Mouse (Mus musculus) cerebellum, adult 8-10 months (tissue): ENCODE measurements around the gene Abi3.

ENCODE experiments used
- DNase-seq: peaks from one replicate; pipeline ENCODE4 v3.0.0; 2022

Gene Abi3

DNA sequence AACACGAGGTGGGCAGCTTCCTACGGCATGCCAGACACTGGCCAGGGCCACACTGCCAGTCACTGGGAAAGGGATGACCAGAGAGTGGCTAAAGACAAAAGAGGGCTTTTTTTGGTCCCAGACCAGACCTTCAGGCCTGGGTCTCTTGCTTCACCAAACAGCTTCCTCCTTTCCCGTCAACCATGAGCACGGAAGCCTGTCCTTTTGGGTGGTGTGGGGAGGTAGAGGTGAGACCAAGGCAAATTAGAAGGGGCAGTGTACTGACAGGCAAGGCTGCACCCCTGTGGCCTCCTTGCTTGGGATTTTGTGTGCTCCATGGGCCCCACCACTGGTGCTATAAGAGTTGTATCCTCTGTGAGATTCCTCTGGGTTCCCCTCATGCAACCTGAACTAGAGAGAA lies 3.7 kb downstream of the Abi3 start:
- DNase-seq: no peak

DNA sequence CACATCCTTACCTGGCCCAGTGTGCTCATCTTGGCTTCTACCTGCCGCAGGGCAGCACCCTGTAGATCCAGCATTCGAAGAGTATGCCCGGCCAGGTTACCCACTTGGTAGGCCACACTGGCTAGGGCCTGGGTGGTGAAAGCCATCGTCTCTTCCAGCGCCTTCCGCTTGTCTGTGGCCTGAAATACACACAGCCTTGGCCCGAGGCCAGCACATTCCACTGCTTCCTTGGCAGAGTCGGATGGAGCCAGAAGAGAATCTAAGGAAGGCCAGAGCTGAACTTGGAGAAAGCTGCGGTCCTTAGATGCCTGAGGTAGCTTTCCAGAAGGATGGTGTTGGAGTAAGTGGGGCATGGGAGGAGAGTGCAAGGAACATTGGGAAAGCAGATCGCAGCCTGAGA lies 5.2 kb downstream of the Abi3 start, which contains the start of gene Gngt2:
Gngt2 (plus strand) TSS at position 158 of the 400 bp plus-strand sequence.
- DNase-seq: peak; percentile 41

DNA sequence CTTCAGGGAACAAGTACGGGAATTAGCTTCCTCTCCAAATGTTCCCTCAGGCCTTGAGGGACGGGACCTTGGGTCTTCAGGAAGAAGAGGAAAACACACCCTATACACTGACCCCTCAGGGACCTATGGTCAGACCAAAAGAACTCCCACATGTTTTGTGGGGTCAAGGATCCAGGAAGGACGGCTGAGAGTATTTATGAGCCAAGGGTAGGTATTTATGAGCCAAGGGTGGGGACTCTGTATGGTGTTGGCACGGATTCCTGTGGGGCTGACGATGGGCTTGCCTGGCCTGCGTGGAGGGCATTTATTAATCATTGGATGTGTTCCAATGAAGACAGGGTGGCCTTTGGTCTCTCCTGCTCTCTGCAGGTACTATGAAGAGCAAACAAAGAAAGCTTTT lies 5.8 kb downstream of the Abi3 start:
- DNase-seq: no peak

DNA sequence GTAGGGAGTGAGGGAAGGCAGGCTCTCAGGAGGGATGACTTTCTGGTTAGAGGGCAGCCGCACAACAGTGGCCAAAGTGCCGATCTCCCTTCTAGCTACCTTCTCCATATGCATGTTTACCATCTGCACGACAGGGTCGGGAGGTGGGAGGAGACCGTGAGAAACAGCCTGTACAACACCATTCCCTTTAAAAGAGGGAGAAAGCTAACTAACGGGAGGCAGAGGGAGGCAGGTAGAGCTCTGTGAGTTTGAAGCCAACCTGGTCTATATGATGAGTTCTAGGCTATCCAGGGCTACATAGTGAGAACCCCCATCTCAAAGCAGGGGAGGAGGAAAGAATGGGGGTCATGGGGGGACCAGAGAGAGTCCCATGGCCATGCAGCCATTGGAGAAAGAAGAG lies 6.4 kb downstream of the Abi3 start:
- no peak for DNase-seq

DNA sequence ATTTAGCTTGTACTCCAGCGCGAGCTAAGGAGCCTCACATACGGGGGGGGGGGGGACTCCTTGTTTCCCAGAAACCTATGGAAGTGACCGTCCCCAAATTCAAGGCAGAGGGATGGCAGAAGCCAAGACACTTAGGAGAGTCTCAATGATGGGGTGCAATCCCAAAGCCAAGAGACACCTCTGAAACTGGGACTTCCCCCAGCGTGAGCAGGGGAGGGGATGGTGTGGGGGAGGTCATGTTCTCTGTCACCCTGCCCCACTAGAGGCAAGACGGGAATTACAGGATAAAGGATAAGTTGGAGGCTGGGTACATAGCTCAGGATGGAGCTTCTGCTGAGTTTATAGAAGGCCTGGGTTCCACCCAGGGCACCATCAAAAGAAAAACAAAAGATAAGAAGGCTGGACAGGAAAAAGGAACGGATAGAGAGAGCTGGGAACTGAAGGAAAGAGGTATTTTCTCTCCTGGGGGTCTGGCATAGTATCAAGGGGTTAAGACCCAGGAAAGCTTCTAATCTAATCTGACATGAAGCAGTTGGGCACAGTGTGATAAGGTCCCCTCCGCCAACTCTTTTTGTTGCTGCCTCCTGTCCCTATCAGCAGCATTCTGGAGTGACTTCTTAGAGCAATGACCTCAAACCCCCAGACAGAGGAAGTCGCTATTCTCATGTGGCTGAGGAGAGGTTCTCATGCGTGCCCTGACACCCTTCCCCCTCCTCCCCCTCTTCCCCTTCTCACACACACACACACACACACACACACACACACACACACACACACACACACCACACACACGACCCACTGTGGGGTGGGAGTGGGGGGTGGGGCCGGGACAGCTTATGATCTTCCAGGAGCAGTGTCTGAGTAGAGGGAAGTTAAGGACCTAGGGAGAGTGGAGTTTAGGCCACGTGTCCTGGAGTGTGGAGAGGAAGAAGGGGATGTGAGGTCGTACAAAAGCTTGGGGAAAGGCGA lies 7.2 kb downstream of the Abi3 start:
- DNase-seq: no peak

DNA sequence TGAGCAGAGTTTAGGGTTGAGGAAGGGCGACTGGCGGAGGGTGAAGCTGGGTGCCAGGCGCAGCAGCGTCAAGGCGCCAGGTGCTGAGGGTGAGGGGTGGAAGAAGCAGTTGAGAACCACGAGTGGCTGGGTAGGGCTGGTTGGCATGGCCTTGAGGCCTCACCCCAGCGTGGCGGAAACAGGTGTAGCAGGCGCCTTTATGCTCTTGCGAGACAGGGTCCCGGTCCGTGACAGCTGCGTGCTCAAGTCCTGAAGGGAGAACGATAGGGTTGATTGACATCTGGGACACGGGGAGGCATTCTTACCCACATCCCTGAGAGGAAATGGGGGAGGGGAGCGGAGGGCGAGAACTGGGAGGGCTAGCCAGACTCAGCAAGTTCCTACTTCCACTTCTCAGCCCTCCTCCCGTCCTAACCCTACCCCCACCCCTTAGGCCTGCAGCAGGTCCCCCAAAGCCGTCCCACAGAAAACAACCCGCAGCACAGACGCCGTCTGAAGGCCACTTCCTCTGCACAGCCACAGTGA lies 8.1 kb downstream of the Abi3 start:
- DNase-seq: no peak

DNA sequence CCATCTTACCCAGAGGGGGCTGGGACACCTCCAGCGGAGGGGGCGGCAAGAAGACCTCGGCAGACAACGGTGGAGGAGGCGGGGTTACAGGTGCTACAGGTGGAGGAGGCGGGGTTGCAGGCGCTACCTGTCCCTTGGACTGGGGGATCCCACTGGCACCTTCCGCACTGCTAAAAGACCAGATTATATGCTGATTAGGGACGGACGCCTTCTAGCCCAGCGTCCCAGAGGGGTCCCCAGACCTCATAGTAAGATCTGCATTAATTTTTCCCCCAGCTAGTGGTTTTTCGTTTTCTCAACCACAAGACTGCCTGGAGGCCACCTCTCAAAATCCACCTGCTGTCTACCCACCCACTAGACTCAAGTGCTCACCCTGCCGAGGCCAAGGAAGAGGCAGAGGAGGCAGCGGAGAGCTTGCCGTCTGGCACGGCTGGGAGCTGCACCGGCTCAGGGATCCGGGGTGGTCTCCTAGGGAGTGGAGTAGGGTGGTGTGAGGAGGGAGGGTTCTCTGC lies 8.6 kb downstream of the Abi3 start:
- no peak for DNase-seq

DNA sequence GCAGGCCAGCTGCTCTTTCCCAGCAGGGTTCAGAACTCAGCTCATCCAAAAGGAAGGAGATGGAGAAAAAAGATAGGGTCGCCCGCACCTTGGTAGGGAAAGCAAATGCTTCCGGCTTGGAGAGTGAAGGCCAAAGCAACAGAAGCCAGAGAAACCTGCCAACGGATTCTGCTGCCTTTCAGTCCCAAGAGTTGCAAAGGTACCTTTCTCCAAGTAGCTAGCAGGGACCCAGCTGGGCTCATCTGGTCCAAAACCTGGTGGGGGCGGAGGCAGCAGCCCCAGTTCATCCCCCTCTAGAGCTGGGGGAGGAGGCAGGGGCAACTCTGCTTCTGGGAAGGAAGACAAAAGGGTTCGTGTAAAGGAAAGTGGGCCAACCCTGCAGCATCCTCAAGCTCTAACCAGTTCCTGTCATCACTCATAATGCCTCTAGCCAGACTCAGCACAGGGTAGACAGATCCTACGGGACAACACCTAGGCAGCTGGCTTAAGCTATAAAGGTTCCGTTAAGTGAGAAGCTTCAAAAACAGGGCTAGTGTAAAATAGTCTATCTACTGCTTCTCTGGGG lies 9.2 kb downstream of the Abi3 start:
- DNase-seq: no peak

DNA sequence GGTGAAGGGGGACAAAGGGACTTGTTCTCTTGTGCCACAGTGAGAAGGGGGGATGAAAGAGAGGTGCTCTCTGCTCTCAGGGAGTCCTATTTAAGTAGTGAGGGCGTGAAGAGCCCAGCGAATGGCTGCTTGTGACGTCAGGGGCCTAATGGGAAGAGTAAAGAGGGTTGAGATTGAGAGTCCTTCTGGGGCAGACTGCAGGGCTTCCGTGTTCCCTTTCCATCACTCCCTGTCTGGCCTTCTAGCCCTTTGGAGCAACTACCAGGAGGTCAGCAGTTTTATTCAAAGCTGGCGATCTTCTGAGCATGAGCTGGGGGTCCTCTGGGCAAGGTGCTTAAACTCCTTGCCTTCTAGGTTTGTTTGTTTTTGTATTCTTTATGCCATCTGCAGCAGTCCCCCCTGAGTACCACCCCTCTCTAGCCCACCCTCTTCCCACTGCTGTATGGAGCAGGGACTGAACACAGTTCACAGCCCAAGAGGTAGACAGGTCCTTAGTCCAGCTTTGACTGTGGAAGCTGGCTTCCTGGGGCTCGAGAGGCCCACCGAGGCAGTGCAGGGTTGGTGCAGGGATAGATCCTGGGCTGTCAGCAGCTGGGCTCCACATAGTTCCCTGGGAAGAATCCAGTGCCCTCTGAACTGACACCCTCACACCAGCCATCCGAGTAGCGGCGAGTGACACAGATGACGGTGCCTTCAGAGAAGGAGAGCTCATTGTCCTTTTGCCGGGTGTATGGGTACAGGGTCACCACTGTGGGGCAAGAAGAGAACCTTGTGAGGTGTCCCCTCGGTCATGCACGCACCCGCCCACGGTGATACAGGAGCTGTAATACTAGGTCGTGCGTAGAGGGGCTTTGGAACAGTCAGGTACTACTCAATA lies 9.9 kb downstream of the Abi3 start:
- DNase-seq: no peak

DNA sequence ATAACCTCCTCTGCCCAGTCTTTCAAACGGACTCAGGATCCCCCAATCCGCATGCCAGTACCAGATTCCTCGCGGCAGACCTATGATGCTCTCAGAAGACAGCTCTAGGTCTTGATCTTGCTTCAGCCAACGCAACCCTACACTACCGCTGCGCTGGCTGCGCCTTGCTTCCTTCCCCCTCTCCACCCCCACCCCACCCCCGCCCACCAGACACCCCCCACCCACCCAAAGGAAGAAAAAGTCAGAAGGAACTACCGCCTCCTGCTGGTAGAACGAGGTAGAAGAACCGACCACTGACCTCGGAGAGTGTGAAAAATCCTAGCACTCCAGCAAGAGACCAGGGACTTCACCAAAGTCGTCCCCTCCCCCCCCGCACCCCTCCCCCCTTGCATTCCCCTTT lies 10.6 kb downstream of the Abi3 start:
- no peak for DNase-seq

DNA sequence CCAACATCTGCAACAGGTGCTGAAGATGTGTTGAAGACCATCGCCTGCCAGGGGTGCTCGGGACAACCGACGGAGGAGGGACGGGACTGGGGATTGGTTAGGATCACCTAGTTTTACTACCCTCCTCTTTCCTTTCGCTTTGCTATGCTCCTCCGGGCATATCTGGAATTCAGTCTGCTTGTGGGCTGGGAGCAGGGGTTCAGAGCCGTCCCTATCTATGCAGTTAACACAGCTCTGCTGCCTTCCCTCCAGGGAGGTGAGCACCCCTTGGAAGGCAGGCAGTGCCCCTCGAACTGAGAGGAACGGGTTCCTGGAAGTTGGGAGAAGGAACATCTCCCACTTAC lies 11.0 kb downstream of the Abi3 start:
- DNase-seq: no peak

DNA sequence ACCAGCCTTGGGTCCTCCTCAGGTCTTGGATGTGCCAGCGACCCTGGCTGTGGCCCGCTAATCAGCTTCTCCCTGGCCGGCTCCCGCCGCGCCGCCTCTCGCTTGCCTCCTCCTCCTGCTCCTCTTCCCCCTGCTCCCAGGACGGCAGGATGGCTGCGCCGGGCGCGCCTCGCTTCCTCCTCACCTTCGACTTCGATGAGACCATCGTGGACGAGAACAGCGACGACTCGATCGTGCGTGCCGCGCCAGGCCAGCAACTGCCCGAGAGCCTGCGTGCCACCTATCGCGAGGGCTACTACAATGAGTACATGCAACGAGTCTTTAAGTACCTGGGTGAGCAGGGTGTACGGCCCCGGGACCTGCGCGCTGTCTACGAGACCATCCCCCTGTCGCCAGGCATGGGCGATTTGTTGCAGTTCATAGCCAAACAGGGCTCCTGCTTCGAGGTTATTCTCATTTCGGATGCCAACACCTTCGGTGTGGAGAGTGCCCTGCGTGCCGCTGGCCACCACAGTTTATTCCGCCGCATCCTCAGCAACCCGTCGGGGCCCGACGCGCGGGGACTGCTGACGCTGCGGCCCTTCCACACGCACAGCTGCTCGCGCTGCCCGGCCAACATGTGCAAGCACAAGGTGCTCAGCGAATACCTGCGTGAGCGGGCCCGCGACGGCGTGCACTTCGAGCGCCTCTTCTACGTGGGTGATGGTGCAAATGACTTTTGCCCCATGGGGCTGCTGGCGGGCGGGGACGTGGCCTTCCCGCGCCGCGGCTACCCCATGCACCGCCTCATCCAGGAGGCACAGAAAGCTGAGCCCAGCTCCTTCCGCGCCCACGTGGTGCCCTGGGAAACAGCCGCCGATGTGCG lies 11.6 kb downstream of the Abi3 start:
- no peak for DNase-seq

DNA sequence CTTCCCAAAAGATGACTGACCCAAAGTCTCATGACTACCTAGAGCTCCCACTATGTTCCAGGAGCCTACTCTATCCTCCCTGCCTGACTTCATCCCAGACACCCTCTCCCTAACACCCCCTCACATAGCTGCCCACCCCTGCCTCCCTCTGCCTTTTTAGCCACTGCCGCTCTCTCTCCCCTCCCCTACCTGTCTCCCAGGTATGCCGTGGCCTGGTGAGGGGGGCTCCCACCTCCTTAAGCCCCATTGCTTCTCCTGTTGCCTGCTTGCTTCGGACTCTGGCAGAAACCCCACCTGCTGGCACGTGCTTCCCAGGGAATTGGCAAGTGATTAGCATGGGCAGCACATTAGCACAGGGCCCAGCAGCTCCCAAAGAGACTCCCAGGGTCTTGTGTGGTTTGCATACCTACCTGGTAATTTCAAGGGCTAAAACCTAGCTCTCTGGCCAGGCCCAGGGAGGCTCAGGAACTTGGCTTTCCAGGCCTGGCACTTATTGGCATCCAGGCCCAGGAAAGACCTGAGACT lies 12.7 kb downstream of the Abi3 start:
- DNase-seq: no peak

DNA sequence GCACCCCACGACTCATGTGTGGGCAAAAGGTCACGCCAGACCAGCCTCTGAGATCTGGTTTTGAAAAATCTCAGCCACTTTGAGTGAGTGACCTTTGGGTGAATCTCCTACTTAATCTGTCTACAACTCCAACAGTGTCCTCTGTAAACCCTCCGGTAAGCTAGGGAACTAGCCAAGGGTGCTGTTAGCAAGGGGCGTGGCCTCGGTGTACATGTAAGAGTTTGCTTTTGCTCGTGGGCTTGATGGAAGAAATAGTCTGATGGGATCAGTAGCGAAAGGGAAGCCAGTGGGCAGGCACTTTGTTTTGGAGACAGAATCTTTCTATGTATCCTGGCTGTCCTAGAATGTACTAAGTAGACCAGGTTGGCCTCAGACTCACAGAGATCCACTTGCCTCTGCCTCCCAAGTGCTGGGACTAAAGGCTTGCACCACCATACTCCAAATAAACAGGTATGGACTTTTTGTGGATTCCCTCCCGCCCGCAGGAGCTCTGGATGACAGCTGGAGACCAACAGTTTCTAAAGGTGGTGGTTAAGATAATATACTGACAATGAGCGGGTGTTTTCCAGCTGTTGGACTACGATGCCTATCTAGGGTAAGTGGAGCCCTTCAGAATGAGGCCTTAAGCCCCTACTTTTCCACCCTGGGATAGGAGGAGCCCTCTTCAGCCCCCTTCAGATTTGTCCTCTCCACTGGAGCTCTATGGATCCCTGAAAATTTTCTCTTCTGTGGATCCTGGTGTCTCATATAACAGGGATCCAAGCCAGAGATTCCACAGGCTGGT lies 13.9 kb downstream of the Abi3 start:
- no peak for DNase-seq

DNA sequence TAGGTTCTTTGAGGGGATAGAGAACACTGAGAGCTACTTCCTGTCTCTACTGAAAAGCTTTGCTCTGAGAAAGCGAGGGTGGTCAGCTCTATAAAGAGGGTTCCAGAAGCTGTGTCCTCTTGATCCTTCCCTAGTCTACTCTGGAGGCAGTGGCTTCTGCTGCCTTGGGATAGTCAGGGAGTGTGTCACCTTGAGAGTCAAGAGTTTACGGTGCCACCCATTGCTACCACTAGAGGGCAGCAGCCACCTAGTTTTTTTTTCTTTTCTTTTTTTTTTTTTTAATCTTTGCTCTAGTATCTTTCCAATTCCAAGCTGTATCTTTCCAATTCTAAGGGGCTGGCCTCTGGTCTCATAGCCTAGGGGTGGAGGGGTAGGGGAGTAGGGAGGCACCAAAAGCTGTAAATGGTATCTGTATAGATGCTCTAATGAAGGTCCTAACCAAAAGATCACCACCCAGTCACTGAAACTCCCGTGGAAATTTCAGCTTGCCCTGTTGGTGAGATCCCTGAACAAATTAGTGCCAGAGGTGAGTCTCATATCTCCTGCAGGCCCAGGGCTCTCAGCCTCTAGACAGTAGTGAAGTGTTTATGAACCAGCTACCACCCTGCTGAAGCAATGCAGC lies 14.7 kb downstream of the Abi3 start:
- peak; percentile 77 for DNase-seq

DNA sequence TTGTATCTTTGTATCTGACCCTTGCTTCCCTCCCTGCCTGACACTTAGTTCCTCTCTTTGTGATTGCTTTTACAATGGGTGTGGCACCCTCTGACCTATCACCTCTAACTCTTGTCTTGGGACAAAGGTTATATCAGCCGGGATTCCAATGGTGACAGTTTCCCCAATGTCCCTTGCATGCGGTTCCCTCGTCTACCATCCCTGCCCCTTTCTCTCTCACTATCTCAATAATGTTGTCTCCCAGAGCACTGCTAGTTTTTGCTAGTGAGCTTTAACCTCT lies 15.2 kb downstream of the Abi3 start:
- DNase-seq: no peak

DNA sequence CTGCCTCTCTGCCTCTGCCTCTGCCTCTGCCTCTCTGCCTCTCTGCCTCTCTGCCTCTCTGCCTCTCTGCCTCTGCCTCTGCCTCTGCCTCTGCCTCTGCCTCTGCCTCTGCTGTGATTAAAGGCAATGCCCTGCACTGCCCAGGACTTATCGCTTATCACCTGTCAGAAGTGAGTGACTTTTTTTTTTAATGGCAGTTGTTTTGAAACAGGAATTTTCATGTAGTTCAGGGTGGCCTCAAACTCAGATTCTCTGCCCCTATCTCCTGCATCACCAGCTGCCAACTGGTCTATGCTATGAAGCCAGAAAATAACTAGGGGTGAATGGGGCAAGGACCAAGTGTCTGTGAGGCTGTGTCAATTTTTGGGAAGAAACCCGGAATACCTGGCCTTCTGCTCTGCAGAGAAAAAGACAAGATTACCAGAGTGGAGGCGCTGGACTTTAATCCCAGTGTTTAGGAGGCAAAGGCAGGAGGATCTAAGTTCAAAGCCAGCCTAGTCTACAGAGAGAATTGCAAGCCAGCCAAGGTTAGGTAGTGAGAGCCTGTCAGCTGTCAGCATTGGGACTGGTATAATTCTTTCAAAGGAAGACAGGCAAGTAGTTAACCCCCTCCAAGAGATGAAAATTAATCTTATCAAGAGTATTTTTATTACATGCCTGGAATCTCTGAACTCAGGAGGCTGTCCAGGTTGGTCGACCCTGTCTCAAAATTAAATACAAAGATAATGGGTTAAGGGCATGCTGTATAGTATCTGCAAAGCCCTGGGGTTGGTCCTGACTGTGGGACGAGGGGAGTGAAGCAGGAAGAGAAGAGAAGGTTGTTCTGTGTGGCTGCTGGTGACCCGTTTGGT lies 15.7 kb downstream of the Abi3 start:
- no peak for DNase-seq

DNA sequence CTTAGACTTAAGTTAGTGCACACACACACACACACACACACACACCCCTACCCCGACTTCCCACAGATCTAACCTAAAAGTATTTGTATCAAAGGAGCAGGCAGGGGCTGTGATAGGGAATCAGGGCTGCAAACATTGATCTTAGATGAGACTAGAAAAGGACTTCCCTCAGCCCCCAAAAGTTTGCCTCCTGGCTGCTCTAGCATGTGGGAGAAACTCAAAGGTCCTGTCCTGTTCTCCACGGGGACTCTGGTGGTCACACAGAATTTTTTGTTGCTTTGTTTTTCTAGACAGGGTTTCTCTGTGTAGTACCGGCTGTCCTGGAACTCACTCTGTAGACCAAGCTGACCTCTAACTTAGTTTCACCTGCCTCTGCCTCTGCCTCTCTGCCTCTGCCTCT lies 16.7 kb downstream of the Abi3 start:
- no peak for DNase-seq

DNA sequence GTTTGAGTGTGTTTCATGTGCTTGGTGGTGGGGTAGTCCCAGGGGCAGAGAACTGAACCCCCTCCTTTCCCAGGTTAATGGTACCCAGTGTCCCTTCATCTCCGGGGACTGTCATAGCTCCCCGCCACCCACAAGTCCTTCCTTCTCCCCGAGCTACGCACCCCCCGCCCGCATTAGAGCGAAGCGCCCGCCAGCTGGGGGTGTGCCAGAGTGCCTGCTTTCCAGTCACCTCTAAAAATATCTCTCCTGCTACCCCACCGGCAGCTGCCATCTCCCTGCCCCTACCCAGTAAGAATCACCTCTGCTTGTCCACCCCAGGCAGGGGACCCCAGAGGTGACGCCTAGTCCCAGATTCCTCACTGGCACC lies 17.4 kb downstream of the Abi3 start:
- DNase-seq: peak; percentile 72
